Mouse (Mus musculus): ENCODE data around the gene Ccdc96.

GRCm38 (mm10) chr5:36479735-36480134 lies 4.7 kb upstream of the Ccdc96 start:
- TF ChIP-seq GATA1 (IDR thresholded peaks at IDR 0.05; ENCODE audit: borderline replicate concordance, low read length) (0 out of 3 replicates have a peak, but pooled peaks have one; percentile 12), FLI1 (IDR thresholded peaks at IDR 0.05; ENCODE audit: low read length) (no peak)

All from megakaryocyte, embryonic 14.5 days (primary cell).